Mouse (Mus musculus): ENCODE measurements around the gene Crtam. TPM values are rescaled to one million over a fixed set of nuclear protein-coding genes. Genes with fewer than 3 reads are reported as not detected.

The Crtam gene
- polyA plus RNA-seq (2015; fragmentation: Nextera tagmentation; extraction: Ambion mirVana): 0.11 and 0.31 TPM in 2 replicates

DNA sequence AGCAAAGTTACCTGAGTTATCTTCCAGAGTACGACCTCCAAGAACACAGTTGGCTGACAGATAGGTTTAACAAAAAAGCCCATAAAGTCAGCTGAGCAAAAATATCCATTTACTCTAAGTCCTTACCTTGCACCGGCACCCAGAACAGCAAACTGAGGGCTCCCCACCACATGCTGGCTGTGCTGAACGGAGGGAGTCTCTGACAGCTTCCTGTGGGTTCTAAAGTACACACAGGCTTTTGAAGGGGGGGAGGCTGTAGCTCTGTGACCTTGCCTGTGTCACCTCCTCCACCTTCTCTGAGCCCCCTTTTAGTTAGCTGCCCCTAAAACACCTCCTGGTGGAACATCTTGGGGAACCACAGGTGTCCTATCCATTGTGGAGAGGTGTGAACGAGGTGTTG, at the start of gene Crtam:
Crtam (minus strand) TSS at position 214 of the 400 bp plus-strand sequence.
- no peaks in the 10 kb centered on the region for H3K27me3 ChIP-seq (replicated peaks)
- H3K36me3 ChIP-seq: no peaks in the 10 kb centered on the region
- H3K4me2 ChIP-seq (replicated peaks): no peak within 1 kb of the TSS
- H3K27ac ChIP-seq: no peak within 1 kb of the TSS
- WGBS: 45% methylated on average over 4 of the region's 4 CpGs
- H3K9ac ChIP-seq: no peak within 1 kb of the TSS
- no peak within 1 kb of the TSS for H3K4me3 ChIP-seq (replicated peaks)
- no peaks in the 10 kb centered on the region for H3K9me3 ChIP-seq
- H3K4me1 ChIP-seq (replicated peaks): no peaks in the 10 kb centered on the region
- no peak for ATAC-seq

- 86% methylated on average over 9 of the region's 9 CpGs for WGBS
- H3K36me3 ChIP-seq: no peaks in the 10 kb centered on the region
- ATAC-seq: no peak
Measured at GRCm38 (mm10) chr9:41054166-41054565, 49.7 kb upstream of the Crtam start.

GRCm38 (mm10) chr9:41053478-41053877, 49.0 kb upstream of the Crtam start:
- Histone ChIP-seq H3K9ac (no peak overlapping the region), H3K4me2 (replicated peaks) (no peak overlapping the region), H3K4me1 (replicated peaks) (0 out of 2 replicates have a peak, but pooled peaks cover 2% of the 10 kb centered on the region), H3K36me3 (no peaks in the 10 kb centered on the region), H3K27me3 (replicated peaks) (no peaks in the 10 kb centered on the region), H3K9me3 (no peaks in the 10 kb centered on the region), H3K4me3 (replicated peaks) (no peak overlapping the region), H3K27ac (no peak overlapping the region)
- no peak for ATAC-seq
- WGBS: 57% methylated on average over 4 of the region's 4 CpGs

More at GRCm38 (mm10) chr9:41054166-41054565, 49.7 kb upstream of the Crtam start:
- Histone ChIP-seq H3K27me3 (replicated peaks) (no peaks in the 10 kb centered on the region), H3K9me3 (no peaks in the 10 kb centered on the region), H3K9ac (no peak overlapping the region), H3K27ac (no peak overlapping the region), H3K4me2 (replicated peaks) (no peak overlapping the region), H3K4me1 (replicated peaks) (0 out of 2 replicates have a peak, but pooled peaks cover 2% of the 10 kb centered on the region), H3K4me3 (replicated peaks) (no peak overlapping the region)

- Histone ChIP-seq H3K4me1 (replicated peaks) (0 out of 2 replicates have a peak, but pooled peaks cover 2% of the 10 kb centered on the region), H3K27me3 (replicated peaks) (no peaks in the 10 kb centered on the region), H3K4me3 (replicated peaks) (no peak overlapping the region), H3K9ac (no peak overlapping the region), H3K4me2 (replicated peaks) (no peak overlapping the region), H3K36me3 (no peaks in the 10 kb centered on the region), H3K27ac (no peak overlapping the region), H3K9me3 (no peaks in the 10 kb centered on the region)
- 52% methylated on average over 11 of the region's 11 CpGs for WGBS
- no peak for ATAC-seq
Measured at GRCm38 (mm10) chr9:41051080-41051932, 46.9 kb upstream of the Crtam start.

- Histone ChIP-seq H3K4me3 (replicated peaks) (no peak overlapping the region), H3K9ac (no peak overlapping the region)
- WGBS: 55% methylated on average over 12 of the region's 12 CpGs
Measured at GRCm38 (mm10) chr9:41050331-41051079, 46.1 kb upstream of the Crtam start.

DNA sequence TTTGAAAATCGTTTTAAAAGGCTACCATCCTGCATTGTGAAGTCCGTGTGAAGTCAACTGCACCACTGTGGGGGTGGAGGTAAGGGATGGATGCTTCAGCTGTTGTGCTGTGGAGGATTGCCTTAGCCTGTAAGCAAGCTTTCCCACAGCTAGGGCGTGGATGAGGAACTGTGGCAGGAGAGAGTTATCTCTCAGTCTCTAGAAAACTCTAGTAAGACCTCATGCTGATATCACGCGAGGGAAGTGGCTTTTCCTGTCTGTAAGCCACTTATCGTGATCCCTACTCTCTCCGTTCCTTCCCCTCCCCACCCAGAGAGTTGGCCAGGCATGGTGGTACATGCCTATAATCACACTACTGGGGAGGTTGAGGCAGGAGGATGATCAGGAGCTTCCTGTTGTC, 44.9 kb upstream of the Crtam start:
- no peak for ATAC-seq
- Histone ChIP-seq H3K4me3 (replicated peaks) (no peak overlapping the region), H3K9ac (no peak overlapping the region), H3K4me2 (replicated peaks) (no peak overlapping the region), H3K36me3 (no peaks in the 10 kb centered on the region), H3K27ac (no peak overlapping the region), H3K9me3 (no peaks in the 10 kb centered on the region), H3K27me3 (replicated peaks) (no peaks in the 10 kb centered on the region), H3K4me1 (replicated peaks) (0 out of 2 replicates have a peak, but pooled peaks cover 2% of the 10 kb centered on the region)
- WGBS: 82% methylated on average over 7 of the region's 7 CpGs

More at GRCm38 (mm10) chr9:41050331-41051079, 46.1 kb upstream of the Crtam start:
- no peak overlapping the region for H3K27ac ChIP-seq
- H3K4me1 ChIP-seq (replicated peaks): 0 out of 2 replicates have a peak, but pooled peaks cover 2% of the 10 kb centered on the region
- H3K9me3 ChIP-seq: no peaks in the 10 kb centered on the region
- H3K4me2 ChIP-seq (replicated peaks): no peak overlapping the region
- H3K36me3 ChIP-seq: no peaks in the 10 kb centered on the region
- no peaks in the 10 kb centered on the region for H3K27me3 ChIP-seq (replicated peaks)
- ATAC-seq: no peak

- Histone ChIP-seq H3K36me3 (no peaks in the 10 kb centered on the region), H3K27me3 (replicated peaks) (no peaks in the 10 kb centered on the region), H3K9ac (no peak overlapping the region), H3K27ac (no peak overlapping the region), H3K9me3 (no peaks in the 10 kb centered on the region), H3K4me1 (replicated peaks) (0 out of 2 replicates have a peak, but pooled peaks cover 2% of the 10 kb centered on the region), H3K4me2 (replicated peaks) (no peak overlapping the region), H3K4me3 (replicated peaks) (no peak overlapping the region)
- 76% methylated on average over 3 of the region's 3 CpGs for WGBS
- ATAC-seq: no peak
Measured at GRCm38 (mm10) chr9:41048820-41049219, 44.4 kb upstream of the Crtam start.

DNA sequence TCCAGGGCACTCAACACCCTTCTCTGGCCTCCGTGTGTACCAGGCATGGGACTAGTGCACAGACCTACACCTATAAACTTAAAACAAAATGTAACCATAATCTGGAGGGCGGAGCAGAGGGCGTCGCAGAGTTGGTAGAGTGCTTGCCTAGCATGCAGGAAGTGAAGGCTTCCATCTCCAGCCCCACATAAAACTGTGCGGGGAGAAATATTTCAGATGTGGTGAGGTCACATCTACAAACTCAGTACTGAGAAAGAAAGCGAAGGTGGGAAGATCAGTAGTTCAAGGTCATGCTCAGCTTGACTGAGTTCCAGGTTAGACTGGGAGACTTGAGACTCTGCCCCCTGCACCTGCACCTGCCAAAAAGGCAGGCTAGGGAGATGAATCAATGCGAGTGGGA, 43.8 kb upstream of the Crtam start:
- WGBS: 94% methylated on average over 7 of the region's 7 CpGs
- H3K27ac ChIP-seq: no peak overlapping the region
- no peak overlapping the region for H3K4me3 ChIP-seq (replicated peaks)
- no peak overlapping the region for H3K9ac ChIP-seq
- no peak overlapping the region for H3K4me2 ChIP-seq (replicated peaks)
- no peaks in the 10 kb centered on the region for H3K36me3 ChIP-seq
- ATAC-seq: no peak
- no peaks in the 10 kb centered on the region for H3K9me3 ChIP-seq
- 0 out of 2 replicates have a peak, but pooled peaks cover 2% of the 10 kb centered on the region for H3K4me1 ChIP-seq (replicated peaks)
- no peaks in the 10 kb centered on the region for H3K27me3 ChIP-seq (replicated peaks)

DNA sequence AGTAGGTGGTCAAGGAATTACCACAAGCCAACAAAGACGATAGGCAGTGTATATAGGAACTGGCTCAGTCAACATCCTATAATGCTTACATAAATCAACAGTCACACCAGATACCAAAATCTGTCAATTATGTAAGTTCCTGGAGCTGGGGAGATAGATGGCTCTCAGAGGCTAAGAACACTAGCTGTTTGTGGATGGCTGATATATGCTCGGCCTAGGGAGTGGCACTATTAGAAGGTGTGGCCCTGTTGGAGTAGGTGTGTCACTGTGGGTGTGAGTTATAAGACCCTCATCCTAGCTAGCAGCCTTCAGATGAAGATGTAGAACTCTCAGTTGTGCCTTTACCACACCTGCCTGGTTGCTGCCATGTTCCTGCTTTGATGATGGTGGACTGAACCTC, 43.2 kb upstream of the Crtam start:
- Histone ChIP-seq H3K4me3 (replicated peaks) (no peak overlapping the region), H3K27ac (no peak overlapping the region), H3K9me3 (no peaks in the 10 kb centered on the region), H3K4me1 (replicated peaks) (0 out of 2 replicates have a peak, but pooled peaks cover 2% of the 10 kb centered on the region), H3K27me3 (replicated peaks) (no peaks in the 10 kb centered on the region), H3K36me3 (no peaks in the 10 kb centered on the region), H3K9ac (no peak overlapping the region), H3K4me2 (replicated peaks) (no peak overlapping the region)
- no peak for ATAC-seq
- 84% methylated on average over 2 of the region's 2 CpGs for WGBS

DNA sequence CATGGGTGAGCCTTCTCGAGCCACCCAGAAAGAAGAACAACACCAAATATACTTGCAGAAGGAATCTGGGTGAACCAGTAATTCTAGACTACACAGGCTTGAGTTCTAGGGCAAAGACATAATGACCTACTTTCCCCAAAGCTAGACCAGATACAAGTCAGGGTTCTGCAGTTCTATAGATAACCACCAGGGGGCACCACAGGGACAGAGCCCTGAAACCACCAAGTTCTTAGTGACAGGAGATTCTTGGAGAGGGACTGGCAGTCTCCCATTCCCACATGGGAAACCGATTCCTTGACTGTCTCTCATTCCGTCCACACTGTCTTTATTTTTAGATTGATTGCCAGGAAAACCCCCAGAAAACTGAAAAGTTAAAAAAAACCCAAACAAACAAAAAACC, 40.2 kb upstream of the Crtam start:
- no peak for ATAC-seq
- H3K4me1 ChIP-seq (replicated peaks): no peaks in the 10 kb centered on the region
- no peaks in the 10 kb centered on the region for H3K9me3 ChIP-seq
- H3K4me2 ChIP-seq (replicated peaks): no peak overlapping the region
- WGBS: 17% methylated on average over 3 of the region's 3 CpGs
- H3K27me3 ChIP-seq (replicated peaks): no peaks in the 10 kb centered on the region
- H3K9ac ChIP-seq: no peak overlapping the region
- H3K4me3 ChIP-seq (replicated peaks): no peak overlapping the region
- no peak overlapping the region for H3K27ac ChIP-seq
- H3K36me3 ChIP-seq: no peaks in the 10 kb centered on the region

GRCm38 (mm10) chr9:41043641-41044040, 39.2 kb upstream of the Crtam start:
- H3K36me3 ChIP-seq: no peaks in the 10 kb centered on the region
- H3K27me3 ChIP-seq (replicated peaks): no peaks in the 10 kb centered on the region
- 84% methylated on average over 5 of the region's 5 CpGs for WGBS
- H3K27ac ChIP-seq: no peak overlapping the region
- H3K4me2 ChIP-seq (replicated peaks): no peak overlapping the region
- no peak for ATAC-seq
- no peaks in the 10 kb centered on the region for H3K9me3 ChIP-seq
- H3K9ac ChIP-seq: no peak overlapping the region
- no peaks in the 10 kb centered on the region for H3K4me1 ChIP-seq (replicated peaks)
- H3K4me3 ChIP-seq (replicated peaks): no peak overlapping the region

- no peaks in the 10 kb centered on the region for H3K9me3 ChIP-seq
- H3K27me3 ChIP-seq (replicated peaks): no peaks in the 10 kb centered on the region
- WGBS: 87% methylated on average over 3 of the region's 3 CpGs
- no peak for ATAC-seq
- no peak overlapping the region for H3K9ac ChIP-seq
- H3K27ac ChIP-seq: no peak overlapping the region
- no peaks in the 10 kb centered on the region for H3K36me3 ChIP-seq
- H3K4me2 ChIP-seq (replicated peaks): no peak overlapping the region
- H3K4me1 ChIP-seq (replicated peaks): no peaks in the 10 kb centered on the region
- H3K4me3 ChIP-seq (replicated peaks): no peak overlapping the region
Measured at GRCm38 (mm10) chr9:41041404-41041803, 37.0 kb upstream of the Crtam start.

Data from intestine, embryonic 15.5 days (tissue).